Mouse (Mus musculus) G1E (cell line): ENCODE data around the gene C730034F03Rik. TPM values are rescaled to one million over a fixed set of nuclear protein-coding genes. Genes with fewer than 3 reads are reported as not detected.

Experiments used
- ATAC-seq: 2 replicates; pipeline ENCODE4 v1.8.0; 2016; ENCODE audit warnings: mild to moderate bottlenecking; ENCODE audit not compliant: insufficient number of reproducible peaks, poor library complexity, low FRiP score, severe bottlenecking; ENCODE audit errors: extremely low read depth
- DNase-seq: peaks from one replicate; pipeline ENCODE4 v3.0.0; 2012; ENCODE audit warnings: low spot score
- H3K27me3 ChIP-seq: 2 replicates; pipeline ENCODE4 v1.6.1; 2012; ENCODE audit warnings: mild to moderate bottlenecking, low read length, inconsistent platforms; ENCODE audit not compliant: insufficient read depth
- H3K36me3 ChIP-seq: replicated peaks from 2 replicates; pipeline ENCODE3; 2012; ENCODE audit warnings: mild to moderate bottlenecking, inconsistent platforms
- H3K4me1 ChIP-seq: 2 replicates; pipeline ENCODE4 v1.6.1; 2012; ENCODE audit warnings: low read depth, low read length, inconsistent platforms, mixed read lengths; ENCODE audit not compliant: insufficient read depth
- H3K4me3 ChIP-seq: 2 replicates; pipeline ENCODE4 v1.5.1; 2012; ENCODE audit warnings: low read depth, mild to moderate bottlenecking, inconsistent platforms, low read length, moderate library complexity, mixed read lengths
- H3K9me3 ChIP-seq: replicated peaks from 2 replicates; pipeline ENCODE4 v1.6.1; 2012; ENCODE audit warnings: inconsistent platforms
- CTCF ChIP-seq: IDR thresholded peaks from 2 replicates; pipeline ENCODE4 v1.5.1; 2012; ENCODE audit warnings: low read depth, low read length, inconsistent platforms, mixed read lengths
- GATA1 ChIP-seq: IDR thresholded peaks from 2 replicates; pipeline ENCODE4 v1.6.1; 2012; ENCODE audit warnings: borderline replicate concordance, low read length, inconsistent platforms, mixed read lengths
- GATA2 ChIP-seq: IDR thresholded peaks from 2 replicates; pipeline ENCODE4 v1.6.1; 2012; ENCODE audit warnings: low read depth, low read length, inconsistent platforms, borderline replicate concordance
- POLR2AphosphoS5 ChIP-seq: IDR thresholded peaks from 2 replicates; pipeline ENCODE4 v1.6.1; 2012; ENCODE audit warnings: low read depth, low read length, inconsistent platforms; ENCODE audit not compliant: insufficient replicate concordance
- TAL1 ChIP-seq: conservative IDR thresholded peaks from 2 replicates; pipeline ENCODE4 v1.6.1; 2012; ENCODE audit warnings: low read depth, low read length, inconsistent platforms, mixed read lengths
- polyA plus RNA-seq: library from polyadenylated mRNA; stranded (reverse); fragments of >175 nt; gene quantifications from 2 replicates; pipeline ENCODE4 v1.2.3, GENCODE M21; 2012
- total RNA-seq, 2 experiments: library from RNA; stranded (forward) in 1 of 2; stranded (reverse) in 1 of 2; fragments of 200-1000 nt in 1 of 2; fragments of >200 nt in 1 of 2; fragmentation: Nextera tagmentation in 1 of 2; gene quantifications; 2 replicates each; pipeline ENCODE4 v1.2.3; 2014 to 2017

The C730034F03Rik gene
- total and polyA plus RNA-seq, 3 experiments: 0.24 to 7.4 (median 4.9) TPM

DNA sequence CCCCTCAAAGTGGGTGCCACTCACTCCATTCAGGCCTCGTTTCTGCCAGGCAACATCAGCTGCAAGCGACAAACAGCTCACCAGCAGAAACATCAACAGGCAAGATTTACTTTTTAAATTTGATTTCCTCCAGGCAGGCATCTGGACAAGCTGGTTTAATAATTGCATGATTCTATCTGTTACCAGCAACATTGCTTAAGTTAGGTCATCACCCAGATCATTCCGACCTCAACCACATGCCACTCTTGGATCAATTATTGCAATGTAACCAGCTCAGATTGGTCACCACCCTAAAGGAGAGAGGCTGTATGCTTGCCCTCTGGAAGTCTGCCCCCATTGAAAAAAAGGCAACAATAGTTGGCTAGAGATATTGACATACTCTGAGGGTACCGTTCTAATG, 42.1 kb downstream of the C730034F03Rik start:
- no peak for TF ChIP-seq TAL1
- Histone ChIP-seq H3K36me3 (peaks cover 26% of the 10 kb centered on the region), H3K9me3 (no peaks in the 10 kb centered on the region), H3K4me1 (peaks cover 24% of the 10 kb centered on the region), H3K4me3 (no peak overlapping the region), H3K27me3 (0 out of 2 replicates have a peak, but pooled peaks cover 2% of the 10 kb centered on the region)
- ATAC-seq: no peak
- DNase-seq: no peak

DNA sequence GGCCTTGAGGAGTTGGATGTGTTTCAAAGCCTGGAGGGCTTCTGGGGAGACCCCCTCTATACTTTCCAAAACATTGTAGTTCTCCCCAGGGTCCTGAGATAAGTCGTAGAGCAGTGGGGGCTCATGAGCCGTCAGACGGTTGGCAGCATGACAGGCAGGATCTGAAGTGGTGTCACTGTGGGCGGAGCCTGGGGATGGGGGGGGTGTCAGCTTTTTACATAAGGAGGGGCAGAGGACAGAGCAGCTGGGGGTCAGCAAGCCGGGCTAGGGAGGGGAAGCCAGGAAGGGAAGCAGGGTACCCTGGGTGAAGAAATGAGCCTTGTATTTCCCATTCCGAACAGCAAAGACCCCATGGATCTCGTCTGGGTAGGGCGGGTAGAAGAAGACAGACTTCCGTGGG, 44.0 kb downstream of the C730034F03Rik start:
- Histone ChIP-seq H3K4me1 (peaks cover 29% of the 10 kb centered on the region), H3K36me3 (peaks cover 33% of the 10 kb centered on the region), H3K4me3 (no peak overlapping the region), H3K9me3 (no peaks in the 10 kb centered on the region), H3K27me3 (0 out of 2 replicates have a peak, but pooled peaks cover 2% of the 10 kb centered on the region)
- TF ChIP-seq POLR2AphosphoS5: no peak
- TF ChIP-seq TAL1: no peak
- no peak for TF ChIP-seq GATA1
- TF ChIP-seq GATA2: no peak
- no peak for TF ChIP-seq CTCF
- DNase-seq (no peak), ATAC-seq (no peak)

DNA sequence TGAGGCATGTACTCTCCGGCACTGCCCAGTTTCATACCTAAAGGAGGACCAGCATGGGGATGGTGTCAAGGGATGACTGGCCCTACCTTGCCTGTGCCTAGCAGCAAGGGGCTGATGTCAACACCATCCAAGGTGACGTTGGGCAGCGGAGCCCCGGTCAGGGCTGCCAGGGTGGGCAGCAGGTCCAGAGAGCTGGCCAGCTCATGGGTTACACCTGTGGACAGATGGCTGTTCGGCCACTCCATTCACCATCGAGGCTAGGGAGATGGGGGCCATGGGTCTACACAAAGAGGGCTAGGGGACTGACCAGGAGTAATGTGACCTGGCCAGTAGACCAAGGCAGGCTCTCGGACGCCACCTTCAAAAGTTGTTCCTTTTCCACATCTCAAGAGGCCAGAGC, 44.5 kb downstream of the C730034F03Rik start:
- Histone ChIP-seq H3K27me3 (0 out of 2 replicates have a peak, but pooled peaks cover 2% of the 10 kb centered on the region), H3K4me1 (peaks cover 29% of the 10 kb centered on the region), H3K9me3 (no peaks in the 10 kb centered on the region), H3K36me3 (peaks cover 33% of the 10 kb centered on the region), H3K4me3 (no peak overlapping the region)
- ATAC-seq (no peak), DNase-seq (no peak)
- no peak for TF ChIP-seq POLR2AphosphoS5
- no peak for TF ChIP-seq GATA2
- no peak for TF ChIP-seq CTCF
- TF ChIP-seq TAL1: no peak
- TF ChIP-seq GATA1: no peak

DNA sequence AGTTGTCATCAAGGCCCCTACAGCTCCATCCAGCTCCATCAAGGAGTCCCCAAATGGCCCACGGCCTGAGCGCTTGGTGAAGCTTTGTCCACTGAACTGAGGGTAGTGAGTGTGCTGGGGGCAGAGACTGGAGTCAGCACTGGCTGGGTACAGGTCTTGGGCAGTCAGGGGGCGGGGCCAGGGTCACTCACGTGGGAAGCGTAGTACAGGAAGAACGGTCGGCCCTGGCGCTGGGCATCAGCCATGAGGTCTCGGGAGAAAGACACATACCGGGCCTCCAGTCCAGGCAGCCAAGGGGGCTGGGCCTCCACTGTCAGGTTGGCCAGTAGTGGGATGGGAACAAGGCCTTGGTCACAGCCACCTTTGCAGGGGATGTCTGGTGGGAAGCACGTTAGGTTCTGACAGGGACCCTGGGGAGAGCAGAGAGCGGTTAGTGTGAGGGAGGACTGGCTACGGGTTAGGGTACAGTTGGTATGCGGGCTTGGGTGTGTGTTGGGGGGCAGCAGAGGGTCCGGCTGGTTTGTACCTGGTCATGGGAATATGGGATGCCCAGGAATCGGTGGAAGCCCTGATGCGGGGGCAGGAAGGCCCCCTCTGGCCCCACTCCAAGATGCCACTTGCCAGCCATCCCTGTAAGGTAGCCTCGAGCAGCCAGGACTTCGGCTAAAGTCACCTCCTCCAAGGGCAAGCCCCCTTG, 45.4 kb downstream of the C730034F03Rik start:
- H3K4me3 ChIP-seq: peak overlapping the region; percentile 84

DNA sequence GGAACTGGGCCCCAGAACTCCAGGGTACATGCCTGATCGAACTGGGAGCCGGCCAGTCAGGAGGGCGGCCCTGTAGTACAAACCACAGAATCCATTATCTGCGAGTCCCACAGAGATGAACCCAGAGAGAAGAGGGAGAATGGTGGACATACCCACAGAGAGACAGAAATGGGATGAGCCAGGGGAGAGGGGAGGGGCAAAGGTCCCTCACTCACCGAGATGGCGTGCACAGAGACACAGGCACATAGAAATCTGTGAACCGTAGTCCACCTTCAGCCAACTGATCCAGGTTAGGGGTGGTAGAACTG, 45.9 kb downstream of the C730034F03Rik start:
- Histone ChIP-seq H3K36me3 (peaks cover 33% of the 10 kb centered on the region), H3K4me3 (peak overlapping the region; percentile 84)

More for the DNA sequence above, 45.4 kb downstream of the C730034F03Rik start:
- peaks cover 33% of the 10 kb centered on the region for H3K36me3 ChIP-seq
- H3K4me1 ChIP-seq: peaks cover 29% of the 10 kb centered on the region
- H3K27me3 ChIP-seq: 0 out of 2 replicates have a peak, but pooled peaks cover 2% of the 10 kb centered on the region
- no peak for ATAC-seq
- no peaks in the 10 kb centered on the region for H3K9me3 ChIP-seq
- no peak for TF ChIP-seq POLR2AphosphoS5
- no peak for TF ChIP-seq GATA1
- no peak for TF ChIP-seq TAL1
- no peak for TF ChIP-seq CTCF
- no peak for TF ChIP-seq GATA2
- DNase-seq: no peak

DNA sequence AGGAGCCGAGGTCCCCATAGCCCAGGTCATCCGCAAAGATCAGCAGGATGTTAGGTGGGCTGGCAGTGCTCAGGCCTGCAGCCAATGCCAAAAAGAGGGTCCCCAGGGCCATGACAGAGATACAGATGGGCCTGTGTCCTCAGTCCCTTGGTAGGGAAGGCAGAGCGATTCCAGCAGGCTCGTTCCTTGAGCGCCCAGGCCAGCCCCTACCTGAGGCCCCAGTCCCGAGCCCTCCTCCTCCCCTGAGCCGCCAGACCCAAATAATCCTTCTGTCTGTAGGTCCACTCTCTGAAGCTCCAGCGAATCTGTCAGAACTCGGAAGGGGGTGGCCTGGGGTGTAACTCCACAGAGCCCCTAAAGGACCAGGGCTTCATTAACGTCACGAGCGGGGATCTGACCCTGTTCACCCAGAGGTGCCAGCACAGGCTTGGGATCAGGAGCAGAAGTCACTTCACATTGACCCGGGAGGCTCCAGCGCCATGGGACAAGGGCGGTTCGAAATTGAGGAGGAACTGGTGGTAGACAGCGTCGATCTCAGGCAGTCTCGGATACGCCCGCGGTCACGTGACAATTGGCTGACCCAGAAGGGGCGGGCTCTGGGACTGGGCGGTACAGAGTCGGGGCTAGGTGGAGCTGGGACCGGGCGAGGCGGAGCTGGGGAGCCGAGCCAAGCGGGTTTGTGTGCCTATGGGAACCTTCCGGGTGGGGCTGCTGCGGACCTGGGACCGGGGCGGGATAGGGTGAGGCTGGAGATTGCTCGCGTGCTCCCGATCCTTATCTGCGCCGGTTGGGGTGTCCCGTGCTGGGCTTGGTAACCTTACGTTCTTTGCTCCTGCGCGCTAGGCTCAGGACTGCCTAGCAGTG, 46.5 kb downstream of the C730034F03Rik start:
- Histone ChIP-seq H3K4me1 (peaks cover 29% of the 10 kb centered on the region), H3K4me3 (peak overlapping the region; percentile 84), H3K9me3 (no peaks in the 10 kb centered on the region), H3K36me3 (peaks cover 36% of the 10 kb centered on the region), H3K27me3 (peaks cover 4% of the 10 kb centered on the region; the same call in 1 of the 2 replicates)
- peak; percentile 95 for DNase-seq
- no peak for TF ChIP-seq TAL1
- TF ChIP-seq GATA1: no peak
- TF ChIP-seq CTCF: no peak
- TF ChIP-seq GATA2: no peak; the same call in 1 of the 2 replicates
- ATAC-seq: peak; percentile 96

More for the DNA sequence above, 45.9 kb downstream of the C730034F03Rik start:
- Histone ChIP-seq H3K4me1 (peaks cover 29% of the 10 kb centered on the region), H3K9me3 (no peaks in the 10 kb centered on the region), H3K27me3 (peaks cover under 1% of the 10 kb centered on the region; the same call in 1 of the 2 replicates)
- no peak for DNase-seq
- TF ChIP-seq TAL1 (no peak), CTCF (no peak), GATA1 (no peak), GATA2 (no peak), POLR2AphosphoS5 (no peak)
- no peak for ATAC-seq
